Mouse (Mus musculus): Measurements from ENCODE around the gene Tmc5. TPM values are rescaled to one million over a fixed set of nuclear protein-coding genes. Genes with fewer than 3 reads are reported as not detected.

Gene Tmc5
- total and polyA plus RNA-seq, 2 experiments from 2014 or later: 0.14 TPM; not detected in 1

GRCm38 (mm10) chr7:118594611-118595010, 2.5 kb upstream of the Tmc5 start:
- H3K27ac ChIP-seq (ENCODE audit: low read depth): no peak overlapping the region
- no peak for ATAC-seq (ENCODE audit: insufficient read depth, low read depth)
- 25% methylated on average over 10 of the region's 10 CpGs for WGBS
- H3K36me3 ChIP-seq (replicated peaks; ENCODE audit: control insufficient read depth, insufficient read depth, low read length): no peaks in the 10 kb centered on the region
- no peak overlapping the region for H3K4me3 ChIP-seq (ENCODE audit: low read depth, low read length)
- no peak overlapping the region for H3K9ac ChIP-seq (replicated peaks; ENCODE audit: low read depth, low read length)
- no peaks in the 10 kb centered on the region for H3K9me3 ChIP-seq (replicated peaks; ENCODE audit: control insufficient read depth, low read length)
- peaks cover 65% of the 10 kb centered on the region for H3K27me3 ChIP-seq (ENCODE audit: control insufficient read depth, insufficient read depth, low read length)
- no peak for TF ChIP-seq CTCF (IDR thresholded peaks at IDR 0.05; ENCODE audit: low read depth)
- no peak for TF ChIP-seq EP300 (IDR thresholded peaks at IDR 0.05; ENCODE audit: low read depth)
- no peak for DNase-seq (ENCODE audit: low spot score)
- H3K4me1 ChIP-seq (ENCODE audit: control insufficient read depth, insufficient read depth): peaks cover 4% of the 10 kb centered on the region; the same call in 1 of the 2 replicates
- H3K4me2 ChIP-seq (ENCODE audit: low read depth, low read length): peak overlapping the region; percentile 31

DNA sequence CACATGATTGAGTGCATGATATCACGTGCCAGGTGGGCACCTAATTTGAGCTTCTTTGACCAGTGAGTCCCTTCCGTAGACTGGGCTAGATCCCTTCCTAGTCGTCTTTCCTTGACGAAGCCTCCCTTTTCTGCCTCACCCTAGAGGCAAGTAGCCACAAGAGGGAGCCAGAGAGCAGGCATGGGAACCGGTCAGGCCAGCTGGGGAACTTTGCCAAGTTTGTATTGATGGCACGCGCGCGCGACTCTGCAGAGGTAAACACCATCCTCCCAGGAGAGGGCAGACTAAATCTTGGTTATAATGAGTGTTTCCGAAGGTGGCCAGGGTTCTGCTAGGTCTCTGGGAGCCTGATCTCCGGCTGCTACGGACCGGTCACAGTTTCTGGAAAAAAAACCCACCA, 1.9 kb upstream of the Tmc5 start:
- peak; percentile 55 for ATAC-seq (ENCODE audit: insufficient read depth, low read depth)
- no peaks in the 10 kb centered on the region for H3K9me3 ChIP-seq (replicated peaks; ENCODE audit: control insufficient read depth, low read length)
- TF ChIP-seq EP300 (IDR thresholded peaks at IDR 0.05; ENCODE audit: low read depth) (no peak), CTCF (IDR thresholded peaks at IDR 0.05; ENCODE audit: low read depth) (peak; percentile 100)
- peak overlapping the region; percentile 31 for H3K4me2 ChIP-seq (ENCODE audit: low read depth, low read length)
- 2% methylated on average over 14 of the region's 14 CpGs for WGBS
- no peak overlapping the region for H3K4me3 ChIP-seq (ENCODE audit: low read depth, low read length)
- no peak overlapping the region for H3K27ac ChIP-seq (ENCODE audit: low read depth)
- no peaks in the 10 kb centered on the region for H3K36me3 ChIP-seq (replicated peaks; ENCODE audit: control insufficient read depth, insufficient read depth, low read length)
- no peak overlapping the region for H3K9ac ChIP-seq (replicated peaks; ENCODE audit: low read depth, low read length)
- peaks cover 4% of the 10 kb centered on the region; the same call in 1 of the 2 replicates for H3K4me1 ChIP-seq (ENCODE audit: control insufficient read depth, insufficient read depth)
- DNase-seq (ENCODE audit: low spot score): peak; percentile 86
- peaks cover 70% of the 10 kb centered on the region for H3K27me3 ChIP-seq (ENCODE audit: control insufficient read depth, insufficient read depth, low read length)

GRCm38 (mm10) chr7:118596271-118596670, 826 bp upstream of the Tmc5 start:
- no peaks in the 10 kb centered on the region for H3K36me3 ChIP-seq (replicated peaks; ENCODE audit: control insufficient read depth, insufficient read depth, low read length)
- H3K9ac ChIP-seq (replicated peaks; ENCODE audit: low read depth, low read length): no peak overlapping the region
- DNase-seq (ENCODE audit: low spot score): no peak
- H3K4me3 ChIP-seq (ENCODE audit: low read depth, low read length): no peak overlapping the region
- no peaks in the 10 kb centered on the region for H3K9me3 ChIP-seq (replicated peaks; ENCODE audit: control insufficient read depth, low read length)
- WGBS: 75% methylated on average over 11 of the region's 11 CpGs
- peaks cover 4% of the 10 kb centered on the region; the same call in 1 of the 2 replicates for H3K4me1 ChIP-seq (ENCODE audit: control insufficient read depth, insufficient read depth)
- TF ChIP-seq CTCF (IDR thresholded peaks at IDR 0.05; ENCODE audit: low read depth) (no peak), EP300 (IDR thresholded peaks at IDR 0.05; ENCODE audit: low read depth) (no peak)
- ATAC-seq (ENCODE audit: insufficient read depth, low read depth): no peak
- H3K27ac ChIP-seq (ENCODE audit: low read depth): no peak overlapping the region
- H3K27me3 ChIP-seq (ENCODE audit: control insufficient read depth, insufficient read depth, low read length): peaks cover 81% of the 10 kb centered on the region
- no peak overlapping the region for H3K4me2 ChIP-seq (ENCODE audit: low read depth, low read length)

GRCm38 (mm10) chr7:118599954-118600631, 3.0 kb downstream of the Tmc5 start:
- Histone ChIP-seq H3K4me3 (ENCODE audit: low read depth, low read length) (no peak overlapping the region), H3K27me3 (ENCODE audit: control insufficient read depth, insufficient read depth, low read length) (peaks cover 59% of the 10 kb centered on the region), H3K36me3 (replicated peaks; ENCODE audit: control insufficient read depth, insufficient read depth, low read length) (no peaks in the 10 kb centered on the region), H3K27ac (ENCODE audit: low read depth) (no peak overlapping the region), H3K4me1 (ENCODE audit: control insufficient read depth, insufficient read depth) (peaks cover 4% of the 10 kb centered on the region; the same call in 1 of the 2 replicates), H3K9ac (replicated peaks; ENCODE audit: low read depth, low read length) (no peak overlapping the region), H3K4me2 (ENCODE audit: low read depth, low read length) (no peak overlapping the region), H3K9me3 (replicated peaks; ENCODE audit: control insufficient read depth, low read length) (no peaks in the 10 kb centered on the region)
- TF ChIP-seq EP300 (IDR thresholded peaks at IDR 0.05; ENCODE audit: low read depth) (no peak), CTCF (IDR thresholded peaks at IDR 0.05; ENCODE audit: low read depth) (no peak)
- DNase-seq (ENCODE audit: low spot score) (no peak), ATAC-seq (ENCODE audit: insufficient read depth, low read depth) (no peak)
- WGBS: 66% methylated on average over 12 of the region's 12 CpGs

DNA sequence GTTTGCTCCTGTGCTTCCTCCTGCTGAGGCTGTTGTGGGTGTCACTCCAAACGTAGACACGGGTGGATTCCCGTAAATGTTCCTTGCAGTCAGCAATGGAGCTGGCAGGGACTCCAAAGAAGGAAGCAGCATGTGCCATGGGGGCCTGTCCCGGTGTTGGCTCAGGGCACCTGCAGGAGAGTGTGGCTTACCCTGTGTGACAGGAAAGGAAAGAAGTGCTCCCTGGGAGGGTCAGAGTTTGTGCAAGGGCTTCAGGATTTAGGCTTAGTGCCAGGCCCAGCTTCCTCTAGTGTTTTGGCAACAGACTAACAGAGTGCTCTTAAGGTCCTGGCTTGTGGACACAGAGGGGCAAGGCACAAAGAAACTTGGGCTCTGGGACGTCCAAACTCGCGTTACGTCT, 7.7 kb downstream of the Tmc5 start:
- Histone ChIP-seq H3K9me3 (replicated peaks; ENCODE audit: control insufficient read depth, low read length) (no peaks in the 10 kb centered on the region), H3K4me1 (ENCODE audit: control insufficient read depth, insufficient read depth) (no peaks in the 10 kb centered on the region), H3K27ac (ENCODE audit: low read depth) (no peak overlapping the region), H3K4me3 (ENCODE audit: low read depth, low read length) (no peak overlapping the region), H3K27me3 (ENCODE audit: control insufficient read depth, insufficient read depth, low read length) (peaks cover 27% of the 10 kb centered on the region), H3K9ac (replicated peaks; ENCODE audit: low read depth, low read length) (no peak overlapping the region), H3K36me3 (replicated peaks; ENCODE audit: control insufficient read depth, insufficient read depth, low read length) (no peaks in the 10 kb centered on the region), H3K4me2 (ENCODE audit: low read depth, low read length) (no peak overlapping the region)
- no peak for DNase-seq (ENCODE audit: low spot score)
- TF ChIP-seq CTCF (IDR thresholded peaks at IDR 0.05; ENCODE audit: low read depth) (no peak), EP300 (IDR thresholded peaks at IDR 0.05; ENCODE audit: low read depth) (no peak)
- no peak for ATAC-seq (ENCODE audit: insufficient read depth, low read depth)
- WGBS: 69% methylated on average over 8 of the region's 8 CpGs

- Histone ChIP-seq H3K4me2 (ENCODE audit: low read depth, low read length) (no peak overlapping the region), H3K9ac (replicated peaks; ENCODE audit: low read depth, low read length) (no peak overlapping the region), H3K27ac (ENCODE audit: low read depth) (no peak overlapping the region), H3K4me3 (ENCODE audit: low read depth, low read length) (no peak overlapping the region), H3K36me3 (replicated peaks; ENCODE audit: control insufficient read depth, insufficient read depth, low read length) (no peaks in the 10 kb centered on the region), H3K4me1 (ENCODE audit: control insufficient read depth, insufficient read depth) (no peaks in the 10 kb centered on the region), H3K27me3 (ENCODE audit: control insufficient read depth, insufficient read depth, low read length) (peaks cover 10% of the 10 kb centered on the region), H3K9me3 (replicated peaks; ENCODE audit: control insufficient read depth, low read length) (no peaks in the 10 kb centered on the region)
- TF ChIP-seq CTCF (IDR thresholded peaks at IDR 0.05; ENCODE audit: low read depth) (no peak), EP300 (IDR thresholded peaks at IDR 0.05; ENCODE audit: low read depth) (no peak)
- ATAC-seq (ENCODE audit: insufficient read depth, low read depth) (no peak), DNase-seq (ENCODE audit: low spot score) (no peak)
- WGBS: 86% methylated on average over 7 of the region's 7 CpGs
Measured at GRCm38 (mm10) chr7:118609815-118610214, 12.7 kb downstream of the Tmc5 start.

Data from heart, postnatal 0 days (tissue).